Mouse (Mus musculus): Measurements from ENCODE around the gene Kdm5c. TPM values are rescaled to one million over a fixed set of nuclear protein-coding genes. Genes with fewer than 3 reads are reported as not detected.
"Not testable (repeated sequence)": the region's sequence is repeated elsewhere in the genome, so short reads cannot be mapped to it uniquely, and the experiment has no call there.

The Kdm5c gene
- polyA plus RNA-seq, 1 experiment from 2014 or later = 70.5 TPM

GRCm38 (mm10) chrX:152223313-152223712 is 9.5 kb upstream of the Kdm5c start:
- no peaks in the 10 kb centered on the region for H3K36me3 ChIP-seq
- no peaks in the 10 kb centered on the region for H3K9me3 ChIP-seq (replicated peaks)
- WGBS = 84% methylated on average over 6 of the region's 6 CpGs
- H3K4me1 ChIP-seq = no peaks in the 10 kb centered on the region
- no peak overlapping the region for H3K27ac ChIP-seq
- no peak for DNase-seq (ENCODE audit: low spot score)
- H3K27me3 ChIP-seq (ENCODE audit: low read depth, poor library complexity, severe bottlenecking) = peaks cover 100% of the 10 kb centered on the region
- H3K4me3 ChIP-seq = no peak overlapping the region

- Histone ChIP-seq H3K4me1 (no peaks in the 10 kb centered on the region), H3K27me3 (ENCODE audit: low read depth, poor library complexity, severe bottlenecking) (peaks cover 100% of the 10 kb centered on the region), H3K9me3 (replicated peaks) (no peaks in the 10 kb centered on the region), H3K36me3 (no peaks in the 10 kb centered on the region), H3K27ac (no peak overlapping the region), H3K4me3 (no peak overlapping the region)
- no peak for DNase-seq (ENCODE audit: low spot score)
- WGBS = 71% methylated on average over 5 of the region's 5 CpGs
These were observed 8.5 kb upstream of the Kdm5c start for GRCm38 (mm10) chrX:152224280-152224679.

DNA sequence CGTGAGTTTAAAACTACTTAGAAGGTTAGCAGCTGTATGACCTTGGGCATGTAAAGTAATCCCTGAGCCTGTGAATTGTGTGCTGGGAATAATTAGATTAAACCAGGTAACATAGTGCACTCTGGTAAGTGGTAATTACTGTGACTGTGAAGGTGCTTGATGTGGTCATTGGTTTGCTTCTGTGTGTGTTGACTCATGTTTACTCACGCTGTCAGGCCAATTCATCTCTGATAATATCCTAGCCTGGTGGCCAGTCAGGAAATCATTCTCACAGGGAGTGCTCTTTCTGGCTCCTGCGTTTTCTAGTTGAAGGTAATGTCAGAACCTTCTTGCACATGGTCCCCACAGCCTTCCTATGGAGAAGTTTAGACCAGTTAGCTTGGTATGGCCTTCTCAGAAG is 1.3 kb downstream of the Kdm5c start:
- 22% methylated on average over 3 of the region's 3 CpGs for WGBS
- H3K27me3 ChIP-seq (ENCODE audit: low read depth, poor library complexity, severe bottlenecking) = peaks cover 13% of the 10 kb centered on the region; the same call in 1 of the 2 replicates
- H3K4me3 ChIP-seq = peak overlapping the region; percentile 96
- H3K27ac ChIP-seq = no peak overlapping the region
- peaks cover 29% of the 10 kb centered on the region for H3K36me3 ChIP-seq
- no peak for DNase-seq (ENCODE audit: low spot score)
- H3K9me3 ChIP-seq (replicated peaks) = no peaks in the 10 kb centered on the region
- peaks cover 14% of the 10 kb centered on the region for H3K4me1 ChIP-seq

GRCm38 (mm10) chrX:152235758-152236157 is 2.9 kb downstream of the Kdm5c start:
- Histone ChIP-seq H3K27me3 (ENCODE audit: low read depth, poor library complexity, severe bottlenecking) (0 out of 2 replicates have a peak, but pooled peaks cover under 1% of the 10 kb centered on the region), H3K27ac (no peak overlapping the region), H3K36me3 (peaks cover 45% of the 10 kb centered on the region), H3K9me3 (replicated peaks) (no peaks in the 10 kb centered on the region), H3K4me1 (peaks cover 14% of the 10 kb centered on the region), H3K4me3 (no peak overlapping the region)
- 81% methylated on average over 2 of the region's 2 CpGs for WGBS
- DNase-seq (ENCODE audit: low spot score) = no peak

- H3K36me3 ChIP-seq = peaks cover 99% of the 10 kb centered on the region
- not testable (repeated sequence) for H3K27ac ChIP-seq; H3K9me3 ChIP-seq (replicated peaks); DNase-seq (ENCODE audit: low spot score); H3K27me3 ChIP-seq (ENCODE audit: low read depth, poor library complexity, severe bottlenecking); H3K4me1 ChIP-seq; H3K4me3 ChIP-seq
- 87% methylated on average over 6 of the region's 6 CpGs for WGBS
These were observed 10.3 kb downstream of the Kdm5c start for GRCm38 (mm10) chrX:152243140-152243539.

DNA sequence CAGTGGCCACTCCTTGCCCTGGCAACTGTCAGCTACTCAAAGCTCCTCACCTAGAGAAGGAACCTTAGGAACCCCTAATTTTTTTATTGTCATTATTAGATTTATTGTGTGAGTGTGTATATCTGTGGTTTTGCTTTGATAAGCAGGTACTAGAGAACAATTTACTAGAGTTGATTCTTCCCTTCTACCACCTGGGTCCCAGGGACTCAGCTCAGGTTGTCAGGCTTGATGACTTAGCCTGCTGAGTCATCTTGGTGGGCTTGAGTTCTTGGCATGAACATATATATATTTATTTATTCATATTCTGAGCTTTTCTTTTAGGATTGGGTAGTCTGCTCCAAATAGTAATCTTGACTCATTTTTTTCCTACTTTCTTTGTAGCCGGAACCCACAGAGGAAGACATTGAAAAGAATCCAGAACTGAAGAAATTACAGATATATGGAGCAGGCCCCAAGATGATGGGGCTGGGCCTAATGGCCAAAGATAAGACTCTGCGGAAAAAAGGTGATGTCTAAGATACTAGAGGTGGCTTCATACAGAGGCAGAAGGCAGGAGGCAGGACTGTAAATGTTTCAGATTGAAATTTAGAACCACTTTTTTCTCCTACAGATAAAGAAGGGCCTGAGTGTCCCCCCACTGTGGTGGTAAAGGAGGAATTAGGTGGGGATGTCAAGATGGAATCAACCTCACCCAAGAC is 11.8 kb downstream of the Kdm5c start:
- no peak overlapping the region for H3K27ac ChIP-seq
- no peak for DNase-seq (ENCODE audit: low spot score)
- peaks cover 99% of the 10 kb centered on the region for H3K36me3 ChIP-seq
- no peaks in the 10 kb centered on the region for H3K9me3 ChIP-seq (replicated peaks)
- peaks cover 3% of the 10 kb centered on the region; the same call in 1 of the 2 replicates for H3K27me3 ChIP-seq (ENCODE audit: low read depth, poor library complexity, severe bottlenecking)
- WGBS = 91% methylated on average over 2 of the region's 2 CpGs
- H3K4me1 ChIP-seq = no peaks in the 10 kb centered on the region
- H3K4me3 ChIP-seq = no peak overlapping the region

DNA sequence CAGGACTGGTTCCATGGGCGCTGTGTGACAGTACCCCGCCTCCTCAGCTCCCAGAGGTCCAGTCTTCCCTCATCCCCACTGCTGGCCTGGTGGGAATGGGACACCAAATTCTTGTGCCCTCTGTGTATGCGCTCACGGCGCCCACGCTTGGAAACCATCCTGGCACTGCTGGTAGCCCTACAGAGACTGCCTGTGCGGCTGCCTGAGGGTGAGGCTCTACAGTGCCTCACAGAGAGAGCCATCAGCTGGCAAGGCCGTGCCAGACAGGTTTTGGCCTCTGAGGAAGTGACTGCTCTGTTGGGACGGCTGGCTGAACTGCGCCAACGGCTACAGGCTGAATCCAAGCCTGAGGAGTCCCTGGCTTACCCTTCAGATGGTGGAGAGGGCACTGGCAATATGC is 38.4 kb downstream of the Kdm5c start:
- no peak for DNase-seq (ENCODE audit: low spot score)
- H3K36me3 ChIP-seq = peaks cover 98% of the 10 kb centered on the region
- peaks cover 14% of the 10 kb centered on the region; the same call in 1 of the 2 replicates for H3K27me3 ChIP-seq (ENCODE audit: low read depth, poor library complexity, severe bottlenecking)
- no peaks in the 10 kb centered on the region for H3K4me1 ChIP-seq
- no peak overlapping the region for H3K27ac ChIP-seq
- 96% methylated on average over 11 of the region's 11 CpGs for WGBS
- no peak overlapping the region for H3K4me3 ChIP-seq
- no peaks in the 10 kb centered on the region for H3K9me3 ChIP-seq (replicated peaks)

DNA sequence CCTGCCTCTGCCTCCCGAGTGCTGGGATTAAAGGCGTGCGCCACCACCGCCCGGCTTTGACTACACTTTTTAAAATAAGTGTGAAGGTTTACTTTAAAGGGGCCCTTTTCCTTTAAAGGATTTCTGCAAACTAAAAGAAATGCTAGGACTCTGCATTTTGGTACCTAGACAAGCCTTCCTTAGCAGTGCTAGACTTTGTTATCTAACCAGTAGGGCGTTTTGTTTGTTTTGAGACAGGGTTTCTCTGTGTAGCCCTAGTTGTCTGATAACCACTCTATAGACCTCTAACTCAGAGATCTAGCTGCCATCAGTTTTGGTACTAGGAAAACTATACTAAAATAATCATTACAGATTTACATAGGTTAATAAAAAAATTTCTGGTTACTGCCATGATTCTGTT is 46.6 kb downstream of the Kdm5c start:
- peaks cover 11% of the 10 kb centered on the region; the same call in 1 of the 2 replicates for H3K27me3 ChIP-seq (ENCODE audit: low read depth, poor library complexity, severe bottlenecking)
- DNase-seq (ENCODE audit: low spot score) = no peak
- H3K4me1 ChIP-seq = no peaks in the 10 kb centered on the region
- no peak overlapping the region for H3K27ac ChIP-seq
- peaks cover 25% of the 10 kb centered on the region for H3K36me3 ChIP-seq
- no peaks in the 10 kb centered on the region for H3K9me3 ChIP-seq (replicated peaks)
- WGBS = 93% methylated on average over 6 of the region's 6 CpGs
- no peak overlapping the region for H3K4me3 ChIP-seq

DNA sequence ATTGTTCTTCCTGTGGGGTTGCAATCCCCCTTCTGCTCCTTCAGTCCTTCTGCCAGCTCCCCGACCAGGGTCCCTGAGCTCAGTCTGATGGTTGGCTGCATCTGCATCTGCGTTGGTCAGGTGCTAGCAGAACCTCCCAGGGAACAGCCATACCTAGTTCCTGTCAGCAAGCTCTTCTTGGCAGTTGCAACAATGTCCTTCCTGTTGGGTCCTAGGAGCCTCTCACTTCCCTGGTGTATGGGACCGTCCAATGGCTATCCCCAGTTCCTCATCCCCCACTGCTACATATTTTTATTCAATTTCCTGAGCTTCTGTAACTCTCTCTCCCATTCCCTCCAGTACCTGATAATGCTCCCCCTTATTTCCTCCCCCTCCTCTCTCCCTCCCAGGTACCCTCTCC is 51.9 kb downstream of the Kdm5c start:
- Histone ChIP-seq H3K4me3 (no peak overlapping the region), H3K36me3 (no peaks in the 10 kb centered on the region), H3K9me3 (replicated peaks) (no peaks in the 10 kb centered on the region), H3K27ac (no peak overlapping the region), H3K4me1 (no peaks in the 10 kb centered on the region), H3K27me3 (ENCODE audit: low read depth, poor library complexity, severe bottlenecking) (peaks cover 13% of the 10 kb centered on the region)
- no peak for DNase-seq (ENCODE audit: low spot score)
- WGBS = 90% methylated on average over 3 of the region's 3 CpGs

DNA sequence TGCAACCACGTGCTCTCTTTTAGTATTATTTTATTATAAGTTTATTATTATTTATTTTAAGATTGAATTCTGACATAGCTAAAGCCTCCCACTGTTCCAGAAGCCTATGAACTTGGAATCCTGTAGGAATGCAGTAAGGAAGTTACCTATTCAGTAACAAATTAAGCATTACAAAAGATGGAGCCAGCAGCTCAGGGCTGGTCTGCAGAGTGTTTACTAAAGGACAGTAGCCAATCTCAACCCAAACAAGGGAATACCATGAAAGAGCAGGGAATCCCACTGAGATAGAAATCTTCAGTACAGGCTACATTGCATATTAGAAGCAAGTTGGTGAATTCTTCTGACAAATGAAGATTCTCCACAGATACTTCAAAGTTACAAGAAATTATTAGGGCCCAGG is 54.2 kb downstream of the Kdm5c start:
- 72% methylated on average over 1 of the region's 1 CpGs for WGBS

DNA sequence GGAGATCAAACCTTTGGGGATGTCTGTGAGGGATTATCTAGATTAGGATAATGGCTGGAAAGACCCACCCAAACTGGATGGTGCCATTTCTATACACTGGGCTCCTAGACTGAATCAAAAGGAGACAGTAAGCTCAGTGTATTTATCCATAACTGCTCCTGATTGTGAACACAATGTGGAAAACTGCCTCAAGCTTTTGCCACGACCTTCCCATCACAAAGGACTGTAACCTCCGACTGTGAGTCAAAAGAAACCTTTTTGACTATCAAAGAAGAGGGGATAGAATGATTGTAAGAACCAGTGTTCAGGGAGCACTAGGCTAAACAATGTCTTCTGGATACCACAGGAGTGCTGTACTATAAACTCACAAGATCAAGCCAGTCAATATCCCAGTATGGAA is 73.4 kb downstream of the Kdm5c start:
- H3K4me1 ChIP-seq = no peaks in the 10 kb centered on the region
- DNase-seq (ENCODE audit: low spot score) = no peak
- no peak overlapping the region for H3K27ac ChIP-seq
- peaks cover 55% of the 10 kb centered on the region for H3K27me3 ChIP-seq (ENCODE audit: low read depth, poor library complexity, severe bottlenecking)
- H3K9me3 ChIP-seq (replicated peaks) = no peaks in the 10 kb centered on the region
- H3K36me3 ChIP-seq = 0 out of 2 replicates have a peak, but pooled peaks cover 3% of the 10 kb centered on the region
- no peak overlapping the region for H3K4me3 ChIP-seq
- 82% methylated on average over 2 of the region's 2 CpGs for WGBS

More for the DNA sequence above, 54.2 kb downstream of the Kdm5c start:
- H3K36me3 ChIP-seq; DNase-seq (ENCODE audit: low spot score); H3K4me3 ChIP-seq; H3K4me1 ChIP-seq; H3K27ac ChIP-seq; H3K9me3 ChIP-seq (replicated peaks): not testable (repeated sequence)
- H3K27me3 ChIP-seq (ENCODE audit: low read depth, poor library complexity, severe bottlenecking) = peaks cover 18% of the 10 kb centered on the region

DNA sequence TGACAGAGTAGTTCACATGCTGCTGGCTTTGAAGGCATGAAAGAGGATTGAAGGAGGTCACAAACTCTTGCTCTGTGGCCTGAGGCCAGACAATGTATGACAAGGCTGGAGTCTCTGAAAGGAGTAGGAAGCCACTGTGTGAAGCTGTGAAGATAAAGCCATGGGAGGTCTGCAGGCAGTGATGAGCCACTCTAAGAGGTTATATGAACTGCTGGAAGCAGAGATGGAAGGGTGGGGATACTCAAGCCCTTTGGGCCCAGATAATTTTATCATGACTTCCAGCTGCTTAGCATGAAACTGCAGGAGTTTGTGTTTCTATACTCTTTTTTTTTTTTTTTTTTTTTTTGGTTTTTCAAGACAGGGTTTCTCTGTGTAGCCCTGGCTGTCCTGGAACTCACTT is 74.6 kb downstream of the Kdm5c start:
- Histone ChIP-seq H3K9me3 (replicated peaks) (no peaks in the 10 kb centered on the region), H3K4me1 (no peaks in the 10 kb centered on the region), H3K4me3 (no peak overlapping the region), H3K27me3 (ENCODE audit: low read depth, poor library complexity, severe bottlenecking) (peaks cover 44% of the 10 kb centered on the region), H3K27ac (no peak overlapping the region), H3K36me3 (0 out of 2 replicates have a peak, but pooled peaks cover 3% of the 10 kb centered on the region)
- no peak for DNase-seq (ENCODE audit: low spot score)

DNA sequence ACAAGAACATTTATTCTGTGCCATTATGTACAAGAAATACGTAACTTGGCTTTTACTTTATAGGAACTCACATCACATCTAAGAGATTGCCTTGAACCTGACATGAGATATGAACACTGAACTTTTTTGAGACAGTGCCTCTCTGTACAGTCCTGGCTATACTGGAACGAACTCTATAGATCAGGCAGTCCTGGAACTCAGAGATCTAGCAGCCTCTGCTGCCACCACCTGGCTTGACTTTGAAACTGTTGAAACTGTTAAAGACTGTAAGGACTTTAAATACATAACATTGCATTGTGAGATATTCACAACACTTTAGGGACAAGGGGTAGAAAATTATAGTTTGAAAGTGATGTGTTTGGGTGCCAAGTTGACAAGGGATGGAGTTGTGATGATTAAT is 75.1 kb downstream of the Kdm5c start:
- Histone ChIP-seq H3K27ac (no peak overlapping the region), H3K27me3 (ENCODE audit: low read depth, poor library complexity, severe bottlenecking) (peaks cover 38% of the 10 kb centered on the region), H3K9me3 (replicated peaks) (no peaks in the 10 kb centered on the region), H3K36me3 (0 out of 2 replicates have a peak, but pooled peaks cover 3% of the 10 kb centered on the region), H3K4me1 (no peaks in the 10 kb centered on the region), H3K4me3 (no peak overlapping the region)
- WGBS = 80% methylated on average over 2 of the region's 2 CpGs
- no peak for DNase-seq (ENCODE audit: low spot score)

DNA sequence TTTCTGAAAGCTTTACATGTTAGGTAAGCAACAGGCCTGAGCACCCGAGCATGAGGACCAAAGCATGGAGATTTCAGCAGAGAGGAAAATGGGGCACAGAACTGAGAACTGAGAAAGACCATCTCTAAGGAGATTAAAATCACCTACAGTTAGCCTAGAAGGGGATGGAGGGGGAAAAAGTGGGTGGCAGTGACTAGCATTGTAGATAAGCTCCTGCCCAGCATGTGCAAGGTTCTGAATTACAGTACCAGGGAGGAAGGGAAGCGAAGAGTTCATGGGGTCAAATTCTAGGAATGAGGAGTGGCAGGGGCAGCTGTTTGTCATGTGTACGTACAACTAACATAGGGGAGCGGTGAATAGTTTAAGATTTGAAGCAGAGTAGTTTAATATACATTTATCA is 87.7 kb downstream of the Kdm5c start:
- Histone ChIP-seq H3K36me3 (peaks cover 18% of the 10 kb centered on the region; the same call in 1 of the 2 replicates), H3K4me1 (no peaks in the 10 kb centered on the region), H3K4me3 (no peak overlapping the region), H3K9me3 (replicated peaks) (no peaks in the 10 kb centered on the region), H3K27ac (no peak overlapping the region), H3K27me3 (ENCODE audit: low read depth, poor library complexity, severe bottlenecking) (peaks cover 84% of the 10 kb centered on the region)
- WGBS = 87% methylated on average over 4 of the region's 4 CpGs
- no peak for DNase-seq (ENCODE audit: low spot score)

Data from limb, embryonic 10.5 days (tissue).